In the genomic region with DNA sequence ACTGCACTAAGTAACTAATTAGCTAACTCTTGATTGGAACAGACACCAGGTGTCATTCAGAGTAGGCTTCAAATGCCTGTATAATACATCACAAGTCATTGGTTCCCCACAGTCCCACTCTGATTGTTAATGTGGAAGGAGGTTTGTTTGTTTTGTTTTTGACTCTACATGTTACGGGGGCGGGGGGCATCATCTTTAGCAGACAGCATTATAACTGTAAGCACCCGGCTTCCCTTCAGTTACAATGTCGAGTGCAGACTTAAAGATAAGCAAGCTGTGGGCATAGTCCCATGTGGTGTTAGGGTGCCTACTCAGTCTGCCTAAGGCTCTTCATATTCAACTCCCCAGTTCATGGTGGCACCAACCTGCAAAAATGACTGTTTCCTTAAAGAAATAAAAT, we compare ENCODE assay signal across 20 mouse cellular contexts. TPM values are rescaled to one million over a fixed set of nuclear protein-coding genes. Genes with fewer than 3 reads are reported as not detected.
DNase-seq lines count a peak whose midpoint lies in the region; ATAC-seq lines count a peak whose summit lies in the region.
"Had no signal": no experiment of that assay in that cellular context is flagged by ENCODE, and none has a peak within 500 bp of the region (broad histone marks: within the 10 kb centered on the region; RNA-seq: fewer than 3 reads in every experiment).

No protein-coding gene starts in this region.

- peak; percentile 11 for DNase-seq in CD4-positive, CD25-positive, alpha-beta regulatory T cell, adult 2 months (ENCODE audit: low read depth, low spot score)
- DNase-seq in liver = peak; percentile 41
- no peak for DNase-seq in embryo, embryonic 10.5 days (ENCODE audit: low spot score)
- DNase-seq in left cerebral cortex, adult 11 months (ENCODE audit: low spot score) = no peak
- DNase-seq: adrenal gland, postnatal 25 days; cerebellum, adult 8-10 months; gastrocnemius, postnatal 14 days; heart, postnatal 4 days; kidney, adult 18-20 months; kidney, postnatal 14 days; thymus, adult 2 months had no signal

- ATAC-seq in CD4-positive, CD25-positive, alpha-beta regulatory T cell, adult 4 months = no peak
- no peak for ATAC-seq in megakaryocyte, adult 5-6 weeks (ENCODE audit: poor library complexity, severe bottlenecking)
- peak; percentile 62 for ATAC-seq in megakaryocyte progenitor cell, adult 5-6 weeks (replicated peaks; ENCODE audit: poor library complexity)
- ATAC-seq: activated CD4-positive, CD25-positive, alpha-beta regulatory T cell, adult 4 months; hindbrain, embryonic 16.5 days; lung, postnatal 0 days; Patski had no signal

- no peaks in the 10 kb centered on the region for H3K9me3 ChIP-seq in megakaryocyte, embryonic 14.5 days
- H3K9me3 ChIP-seq: forebrain, embryonic 12.5 days had no signal

- H3K4me3 ChIP-seq in megakaryocyte, embryonic 14.5 days (replicated peaks) = peak overlapping the region; percentile 76
- H3K4me3 ChIP-seq: forebrain, embryonic 12.5 days had no signal

- peaks cover 11% of the 10 kb centered on the region for H3K36me3 ChIP-seq in megakaryocyte, embryonic 14.5 days (replicated peaks; ENCODE audit: low read length)
- H3K36me3 ChIP-seq: forebrain, embryonic 12.5 days had no signal

- no peaks in the 10 kb centered on the region for H3K27me3 ChIP-seq in megakaryocyte, embryonic 14.5 days (replicated peaks)
- H3K27me3 ChIP-seq: forebrain, embryonic 12.5 days; Patski had no signal

- peaks cover 51% of the 10 kb centered on the region for H3K4me1 ChIP-seq in megakaryocyte, embryonic 14.5 days

RNA-seq across cellular contexts. Expression of a gene that starts 1.5 kb away (rescaled TPM):
- polyA plus RNA-seq in CD4-positive, CD25-positive, alpha-beta regulatory T cell, adult 4 months (2017; shearing (Covaris generic)) = 1 to 10 TPM; 1.1 to 1.2 TPM
- polyA plus RNA-seq in megakaryocyte, embryonic 14.5 days (2012; ENCODE audit: insufficient read depth, low replicate concordance) = 2.1 and 3.0 TPM in 2 replicates
- 1.0 and 2.3 TPM in 2 replicates for total RNA-seq in megakaryocyte, adult 5-6 weeks (2015)
- 0.85 and 0.92 TPM in 2 replicates for total RNA-seq in megakaryocyte, adult 5-6 weeks (2017)
- total RNA-seq in megakaryocyte progenitor cell, adult 5-6 weeks (2015) = 2.1 and 3.0 TPM in 2 replicates
- total RNA-seq in megakaryocyte progenitor cell, adult 5-6 weeks (2017) = 0.95 and 2.6 TPM in 2 replicates

RNA-seq across cellular contexts. Expression of a gene that starts 28.2 kb away (rescaled TPM):
- polyA plus RNA-seq in CD4-positive, CD25-positive, alpha-beta regulatory T cell, adult 4 months (2017; shearing (Covaris generic)) = 10 to 100 TPM; 32.5 to 33.4 TPM
- 4.1 TPM in 1 of 2 replicates, not detected in the other for polyA plus RNA-seq in megakaryocyte, embryonic 14.5 days (2012; ENCODE audit: insufficient read depth, low replicate concordance)
- total RNA-seq in megakaryocyte, adult 5-6 weeks (2015) = 8.4 and 13.8 TPM in 2 replicates
- 13.4 and 20.3 TPM in 2 replicates for total RNA-seq in megakaryocyte, adult 5-6 weeks (2017)
- total RNA-seq in megakaryocyte progenitor cell, adult 5-6 weeks (2015) = 16.2 and 18.7 TPM in 2 replicates
- 15.6 and 21.3 TPM in 2 replicates for total RNA-seq in megakaryocyte progenitor cell, adult 5-6 weeks (2017)

Comparison
In these comparisons a context has a peak if more than half of its experiments do, and no peak if none do; other contexts are left out.
1. DNase-seq: peak in CD4-positive, CD25-positive, alpha-beta regulatory T cell, adult 2 months (single experiment) and liver (single experiment); none in embryo, embryonic 10.5 days (single experiment) and left cerebral cortex, adult 11 months (single experiment).